Mouse (Mus musculus) layer of hippocampus, adult 8-10 months (tissue): ENCODE results near the gene Lrrc36. TPM values are rescaled to one million over a fixed set of nuclear protein-coding genes. Genes with fewer than 3 reads are reported as not detected.

ENCODE experiments used
- DNase-seq, 2 experiments: peaks; one replicate each; pipeline ENCODE4 v3.0.0; 2022; ENCODE audit warnings: low spot score in 2 of 2
- total RNA-seq, 4 experiments: library from RNA; stranded (reverse); gene quantifications; 2 replicates each; pipeline ENCODE4 v1.2.4; 2022

The Lrrc36 gene
- total RNA-seq, 4 experiments from 2014 or later = 0.73 to 1.4 (median 1.1) TPM

GRCm38 (mm10) chr8:105466700-105467291, 53.4 kb downstream of the Lrrc36 start:
- DNase-seq = peak; percentile 76 to 77

DNA sequence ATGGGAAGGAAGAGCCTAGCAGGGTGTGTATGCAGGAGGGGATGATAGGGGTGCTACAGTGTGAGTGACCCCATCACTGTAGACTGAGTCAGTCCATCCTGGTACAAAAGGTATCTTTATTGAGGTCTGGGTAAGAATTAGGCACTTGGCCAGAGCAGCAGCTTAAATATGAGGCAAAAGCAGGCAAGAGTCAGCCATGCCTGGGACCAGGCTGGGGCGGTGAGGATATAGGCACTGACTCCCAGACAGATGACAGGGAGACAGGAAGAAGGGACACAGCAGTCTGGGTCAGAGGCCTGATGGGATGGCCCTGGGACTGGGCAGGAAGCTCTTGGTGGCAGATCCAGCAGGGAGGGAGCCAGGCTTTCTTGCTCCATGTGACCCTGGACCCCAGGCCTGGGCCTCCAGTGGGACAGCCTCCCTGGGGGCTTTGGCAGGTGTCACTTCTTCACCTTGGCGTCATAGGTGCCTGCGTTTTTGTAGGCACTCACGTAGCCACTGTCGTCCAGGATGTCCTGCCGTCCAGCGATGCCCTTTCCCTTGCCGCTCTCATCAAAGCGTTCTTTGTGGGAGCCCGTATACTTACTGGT, 54.1 kb downstream of the Lrrc36 start:
- no peak for DNase-seq

DNA sequence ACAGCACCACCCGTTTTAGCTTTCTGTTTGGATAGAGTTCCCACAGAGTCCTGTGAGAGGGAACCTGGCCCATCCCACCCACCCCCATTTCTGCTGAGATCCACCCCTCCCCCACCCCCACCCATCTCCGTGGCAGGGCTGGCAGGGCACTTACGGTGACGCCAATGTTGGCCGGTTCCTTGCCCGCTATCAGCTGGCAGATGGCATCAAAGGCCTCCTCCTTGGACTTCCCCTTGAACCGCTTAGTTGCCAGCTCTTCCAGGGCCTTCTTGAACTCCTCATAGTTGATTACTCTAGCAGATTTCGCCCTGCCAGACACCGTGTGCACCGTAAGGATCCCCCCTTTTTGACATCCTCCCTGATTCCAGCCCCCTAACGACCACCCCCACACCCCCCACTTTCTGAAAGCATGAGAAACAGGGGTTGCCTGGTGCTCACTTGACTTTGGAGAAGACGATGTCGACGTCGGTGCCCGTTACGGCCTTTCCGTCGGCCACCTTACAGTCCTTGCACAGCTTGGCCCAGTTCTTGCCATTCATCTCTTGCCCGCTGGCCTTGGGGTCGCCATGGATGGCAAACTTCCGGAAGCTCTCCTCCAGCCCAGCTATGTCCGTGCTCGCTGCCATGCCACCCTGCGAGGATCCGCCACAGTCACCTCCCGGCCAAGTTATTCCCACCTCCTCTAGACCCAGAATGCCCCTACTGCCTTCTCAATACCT, 54.8 kb downstream of the Lrrc36 start:
- no peak for DNase-seq

- DNase-seq = peak in 1 of 2 experiments; percentile 71
Observed at GRCm38 (mm10) chr8:105469041-105469695, 55.8 kb downstream of the Lrrc36 start.

DNA sequence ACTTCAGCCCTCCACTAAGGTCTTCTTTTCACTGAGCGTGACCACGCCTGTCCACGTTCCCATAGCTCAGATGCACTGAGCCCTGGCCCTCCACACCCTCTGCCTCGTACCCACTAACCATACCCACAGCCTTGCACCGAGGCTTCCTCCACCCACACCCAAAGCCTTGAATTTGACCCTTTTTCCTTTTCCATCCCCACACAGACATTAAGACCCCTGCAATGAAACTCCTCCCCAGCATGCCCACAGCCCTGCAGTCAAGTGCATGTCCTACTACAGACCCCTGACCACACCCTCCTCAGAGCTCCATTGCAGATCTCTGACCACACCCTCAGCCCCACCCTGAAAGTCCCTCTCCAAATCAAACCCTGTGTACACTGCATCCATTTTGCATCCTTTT, 56.4 kb downstream of the Lrrc36 start:
- no peak for DNase-seq

DNA sequence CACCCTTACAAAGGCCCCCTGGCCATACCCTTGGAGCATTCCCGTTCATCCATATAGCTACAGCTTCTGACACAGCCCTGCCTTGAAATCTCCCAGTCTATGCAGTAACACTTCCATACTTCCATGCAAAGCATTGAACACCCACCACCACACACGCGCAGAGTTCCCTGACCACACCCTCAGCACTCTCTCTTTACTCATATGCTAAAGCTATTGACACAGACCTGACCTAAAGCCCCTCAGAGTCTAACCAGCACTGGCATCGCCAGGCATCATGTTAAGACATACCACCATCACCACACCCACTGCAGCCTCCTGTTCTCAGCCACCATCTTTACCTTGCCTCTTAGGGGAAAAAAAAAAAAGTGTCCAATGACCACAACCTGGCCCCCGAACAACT, 56.9 kb downstream of the Lrrc36 start:
- no peak for DNase-seq

DNA sequence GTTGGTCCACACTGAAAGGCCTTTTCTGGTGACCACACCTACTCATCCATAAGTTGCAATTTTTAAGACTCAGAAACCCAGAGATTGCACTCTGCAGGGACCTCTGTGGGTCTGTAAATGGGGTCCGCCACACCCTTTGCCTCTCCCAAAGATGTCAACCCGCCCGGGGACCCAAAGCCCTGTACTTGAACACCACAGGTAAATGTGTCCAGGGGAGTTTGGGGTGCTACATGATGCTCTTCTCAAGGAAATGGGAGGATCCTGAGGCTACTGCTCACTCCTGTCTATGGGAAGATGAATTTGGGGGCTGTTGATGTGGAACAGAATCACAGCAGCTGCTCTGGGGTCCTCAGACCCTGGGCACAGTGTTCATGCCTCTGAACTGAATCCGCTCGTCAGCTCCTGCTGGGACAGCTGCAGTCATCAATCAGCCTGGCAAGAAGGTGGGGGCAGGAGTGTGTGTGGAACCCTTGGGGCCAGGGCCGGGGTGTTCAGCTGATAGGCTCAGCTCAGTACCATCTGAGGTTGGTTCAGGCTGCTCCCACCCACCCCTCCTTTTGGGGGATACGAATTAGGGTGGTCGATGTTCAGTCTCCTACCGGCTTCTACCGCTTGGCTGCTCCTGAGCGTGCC, 57.4 kb downstream of the Lrrc36 start:
- no peak for DNase-seq

- DNase-seq = peak; percentile 84 to 89
Observed at GRCm38 (mm10) chr8:105471314-105472015, 58.1 kb downstream of the Lrrc36 start, which contains the start of gene Tppp3. Tppp3 (minus strand) TSS chr8:105471526.

DNA sequence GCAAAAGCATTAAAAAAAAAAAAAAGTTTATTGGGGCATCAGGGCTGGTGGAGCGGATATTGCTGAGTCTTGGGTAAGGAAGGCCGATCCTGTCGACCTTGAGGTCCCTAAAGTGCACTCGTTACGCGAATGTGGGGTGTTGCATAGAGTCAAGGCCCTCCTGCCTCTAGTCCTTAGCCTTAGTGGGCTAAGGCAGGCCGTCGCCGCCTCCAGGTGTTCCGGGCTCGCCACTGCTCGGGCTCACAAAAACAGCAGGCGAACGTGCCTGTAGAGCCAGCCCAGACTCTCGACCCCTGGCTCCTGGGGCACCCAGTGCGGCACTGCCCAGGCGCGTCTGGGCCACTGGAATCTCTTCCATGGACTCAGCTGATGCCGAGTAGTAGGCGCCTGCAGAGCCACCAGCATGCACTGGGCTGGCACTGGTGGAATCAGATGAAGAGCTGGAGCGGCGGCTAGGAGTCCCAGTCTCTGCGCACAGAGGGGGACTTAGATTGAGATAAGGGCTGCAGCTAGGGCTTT, 59.1 kb downstream of the Lrrc36 start:
- DNase-seq = no peak

- no peak for DNase-seq
Observed at GRCm38 (mm10) chr8:105472983-105473382, 59.6 kb downstream of the Lrrc36 start.

DNA sequence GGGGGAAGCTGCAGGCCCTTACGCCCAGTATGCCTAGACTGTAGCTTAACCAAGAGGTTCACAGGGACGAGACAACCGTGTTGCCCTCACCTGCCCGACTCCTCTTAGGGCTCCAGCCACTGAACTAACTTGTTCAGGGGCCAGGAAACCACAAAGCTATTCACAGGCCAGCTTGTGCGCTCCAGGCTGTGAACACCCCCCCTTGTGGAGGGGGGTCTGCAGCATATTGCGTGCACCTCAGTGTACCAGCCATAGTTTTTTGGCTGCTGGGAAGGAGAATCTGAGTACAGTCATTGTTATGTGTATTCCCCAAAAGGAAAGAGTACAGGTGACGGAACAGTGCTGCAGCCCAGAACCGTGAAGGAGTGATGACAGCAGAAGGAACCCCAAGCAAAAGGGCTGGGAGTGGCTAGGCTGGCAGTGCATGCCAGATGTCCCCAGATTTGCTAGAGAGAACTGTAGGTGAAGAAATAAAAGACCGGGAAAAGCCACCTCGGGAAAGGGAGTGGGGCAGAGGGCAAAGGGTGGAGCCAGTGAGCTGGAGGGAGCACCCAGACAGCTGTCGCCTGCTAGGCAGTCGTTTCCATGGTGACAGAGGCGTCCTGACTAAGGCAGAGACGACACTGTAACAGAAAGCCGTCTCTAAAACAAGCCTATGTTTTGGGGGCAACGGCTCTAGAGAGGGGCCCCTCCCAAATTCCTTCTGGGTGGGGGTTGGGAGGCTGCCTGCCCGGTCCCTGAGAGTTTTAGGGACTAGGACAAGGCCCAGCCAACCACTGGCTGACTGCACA, 60.6 kb downstream of the Lrrc36 start:
- DNase-seq = no peak

DNA sequence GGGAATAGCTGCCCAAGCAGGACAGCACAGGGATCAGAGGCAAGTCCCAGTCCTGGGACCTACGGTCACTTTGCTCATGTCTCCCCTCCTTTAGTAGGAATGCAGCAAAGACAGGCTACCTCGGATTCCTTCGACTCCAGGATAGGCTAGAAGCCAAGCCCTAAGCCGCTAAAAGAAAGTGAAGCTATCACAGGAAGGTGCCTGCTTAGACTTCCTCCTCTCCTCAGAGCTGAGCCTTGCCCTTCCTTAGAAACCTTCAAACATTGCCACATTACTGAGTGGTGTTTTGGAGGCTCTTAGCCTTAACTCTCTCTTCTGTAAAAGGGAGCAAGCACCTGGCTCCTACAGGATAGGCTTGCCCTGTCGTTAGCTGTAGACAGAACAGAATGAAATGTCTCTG, 61.3 kb downstream of the Lrrc36 start:
- no peak for DNase-seq

GRCm38 (mm10) chr8:105475254-105475653, 61.9 kb downstream of the Lrrc36 start:
- no peak for DNase-seq

GRCm38 (mm10) chr8:105475742-105476141, 62.4 kb downstream of the Lrrc36 start:
- DNase-seq = no peak

DNA sequence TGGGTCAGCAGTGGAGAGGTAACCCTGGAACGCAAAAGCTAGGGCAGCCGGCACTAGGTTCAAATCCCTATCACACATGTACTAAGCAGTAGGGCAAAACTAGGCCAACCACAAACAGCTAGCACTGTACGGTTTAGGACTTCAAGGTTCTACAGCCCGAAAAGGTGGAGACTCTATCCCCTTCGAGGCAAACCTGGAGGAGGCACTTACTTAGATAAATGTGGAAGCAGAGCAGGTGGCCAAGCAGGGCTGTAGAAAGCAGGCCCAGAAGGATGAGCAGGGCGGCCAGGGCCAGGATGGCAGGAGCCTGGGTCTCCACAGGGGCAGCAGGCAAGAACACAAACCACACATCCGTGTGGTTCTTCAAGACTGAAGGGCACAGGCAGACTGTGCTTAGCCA, 62.8 kb downstream of the Lrrc36 start:
- no peak for DNase-seq

- no peak for DNase-seq
Observed at GRCm38 (mm10) chr8:105476628-105477413, 63.5 kb downstream of the Lrrc36 start.

DNA sequence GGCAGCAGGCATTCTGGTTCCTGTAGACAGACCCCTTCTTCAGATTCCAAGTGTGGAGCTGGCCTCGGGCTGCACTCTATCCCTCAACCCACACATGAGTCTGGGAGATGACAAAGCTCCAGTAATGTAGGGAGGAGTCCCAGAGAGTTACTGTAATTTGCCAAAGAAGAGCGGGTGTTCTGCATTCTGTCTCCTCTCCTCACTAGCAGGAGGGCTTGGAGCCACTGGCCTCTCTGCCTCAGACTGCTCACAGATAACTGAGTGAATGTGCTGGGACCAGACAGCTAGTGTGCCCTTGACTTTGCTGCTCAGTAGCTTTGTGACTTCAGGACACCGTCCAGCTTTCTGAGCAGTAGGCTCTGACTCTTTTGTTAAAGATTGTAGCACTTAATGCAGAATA, 64.4 kb downstream of the Lrrc36 start:
- no peak for DNase-seq

DNA sequence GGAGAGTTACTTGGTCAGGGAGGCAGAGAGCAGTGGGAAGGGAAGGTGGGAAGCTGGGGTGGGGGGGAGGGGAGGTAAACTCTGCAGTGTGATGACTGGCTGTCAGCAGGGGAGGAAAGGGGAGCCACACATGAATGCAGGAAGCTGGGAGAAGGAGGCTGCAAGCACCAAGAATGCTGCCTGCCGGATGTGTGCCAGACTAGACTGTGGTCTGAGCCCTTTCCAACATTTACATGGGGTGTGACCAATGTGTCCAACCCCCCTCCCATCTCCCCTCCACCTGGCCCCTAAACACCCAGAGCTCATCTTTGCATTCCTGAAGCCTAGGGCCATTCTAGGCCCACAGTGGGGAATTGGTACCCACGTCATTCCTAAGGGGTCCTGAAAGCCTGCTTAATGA, 67.6 kb downstream of the Lrrc36 start:
- DNase-seq = no peak

GRCm38 (mm10) chr8:105481453-105481852, 68.1 kb downstream of the Lrrc36 start:
- DNase-seq = no peak
